Mouse (Mus musculus) adrenal gland, postnatal 14 days (tissue): ENCODE data around the gene Atf7ip. TPM values are rescaled to one million over a fixed set of nuclear protein-coding genes. Genes with fewer than 3 reads are reported as not detected.

ENCODE experiments used
- DNase-seq: peaks from one replicate; pipeline ENCODE4 v3.0.0; 2021; ENCODE audit warnings: mixed read lengths
- total RNA-seq: library from RNA; stranded (reverse); gene quantifications from 2 replicates; pipeline ENCODE4 v1.2.3, GENCODE M21; 2021

Gene Atf7ip
- total RNA-seq, 1 experiment from 2014 or later: 82.0 TPM

DNA sequence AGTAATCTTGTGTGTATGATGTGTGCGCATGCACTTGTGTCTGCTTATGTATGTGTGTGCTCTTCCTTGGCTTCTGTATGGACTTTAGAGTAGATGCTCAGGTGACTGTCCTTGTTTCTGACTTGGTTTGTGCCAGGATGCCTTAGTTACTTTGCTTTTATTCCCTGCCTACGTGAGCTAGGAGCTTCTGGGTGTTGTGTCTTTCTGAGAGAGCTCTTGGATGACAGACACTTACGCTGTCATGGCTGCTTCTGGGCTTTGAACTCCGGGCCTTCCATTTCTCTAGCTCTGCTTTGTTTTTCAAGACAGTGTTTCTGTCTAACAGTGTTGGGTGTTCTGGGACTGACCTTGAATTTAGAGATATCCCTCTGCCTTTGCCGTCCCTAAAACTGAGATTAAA, 16.7 kb downstream of the Atf7ip start:
- DNase-seq: no peak

GRCm38 (mm10) chr6:136524751-136525150, 18.8 kb downstream of the Atf7ip start:
- peak; percentile 65 for DNase-seq

DNA sequence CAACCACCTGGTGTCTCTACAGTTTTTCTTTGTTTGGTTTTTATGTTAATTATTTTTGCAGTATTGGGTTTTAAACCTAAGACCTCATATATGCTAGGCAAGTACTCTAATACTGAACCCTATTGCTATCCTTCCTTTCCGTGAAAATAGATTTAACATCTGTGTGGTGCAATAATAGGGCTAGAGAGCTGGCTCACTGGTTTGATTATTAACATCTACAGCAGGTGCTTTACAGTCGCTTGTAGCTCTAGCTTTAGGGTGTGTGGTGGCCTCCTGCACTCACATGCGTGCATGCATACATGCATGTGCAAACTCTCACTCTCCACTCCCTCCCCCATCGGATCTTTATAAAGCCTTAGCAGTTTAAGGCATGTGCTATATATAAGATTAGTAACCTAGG, 19.6 kb downstream of the Atf7ip start:
- DNase-seq: no peak

DNA sequence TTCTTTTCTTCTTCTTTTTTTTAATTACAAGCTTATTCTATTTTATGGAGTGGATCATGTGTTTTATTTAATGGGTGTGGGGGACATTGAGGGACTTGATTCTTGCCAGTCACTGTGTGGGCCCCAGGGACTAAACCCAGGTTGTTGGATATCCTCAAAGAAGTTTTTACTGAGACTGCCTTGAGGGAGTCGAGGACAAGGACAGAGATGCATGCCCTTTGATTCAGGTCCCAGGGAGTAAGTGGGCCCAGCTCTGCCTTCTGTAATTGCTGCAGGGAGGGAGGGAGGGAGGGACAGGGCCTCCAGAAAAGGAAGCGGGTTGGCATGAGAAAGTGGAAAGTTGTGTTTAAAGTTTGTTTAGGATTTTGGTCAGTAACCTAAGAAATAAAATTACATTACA, 23.2 kb downstream of the Atf7ip start:
- no peak for DNase-seq

DNA sequence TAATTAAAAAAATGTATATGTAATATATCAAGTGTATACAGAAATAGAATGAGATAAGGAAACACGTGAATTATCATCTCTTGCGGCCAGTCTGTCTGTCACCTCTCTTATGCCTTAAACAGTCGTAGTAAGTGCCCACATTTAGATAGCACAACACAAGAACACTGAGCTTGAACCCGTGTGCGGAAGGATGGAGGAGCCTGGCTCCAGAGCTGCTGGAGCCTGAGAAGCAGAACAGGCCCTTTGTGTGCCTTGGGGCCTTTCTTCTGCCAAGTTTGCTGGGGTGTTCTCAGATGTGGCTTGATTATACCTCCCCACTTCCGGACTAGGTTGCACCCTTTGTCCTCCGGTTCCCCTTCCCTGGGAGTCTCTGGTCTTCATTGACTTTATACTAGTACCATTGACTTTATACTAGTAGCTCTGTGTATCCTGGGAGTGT, 25.8 kb downstream of the Atf7ip start:
- peak; percentile 42 for DNase-seq

GRCm38 (mm10) chr6:136532535-136533291, 26.7 kb downstream of the Atf7ip start:
- DNase-seq: peak; percentile 84

DNA sequence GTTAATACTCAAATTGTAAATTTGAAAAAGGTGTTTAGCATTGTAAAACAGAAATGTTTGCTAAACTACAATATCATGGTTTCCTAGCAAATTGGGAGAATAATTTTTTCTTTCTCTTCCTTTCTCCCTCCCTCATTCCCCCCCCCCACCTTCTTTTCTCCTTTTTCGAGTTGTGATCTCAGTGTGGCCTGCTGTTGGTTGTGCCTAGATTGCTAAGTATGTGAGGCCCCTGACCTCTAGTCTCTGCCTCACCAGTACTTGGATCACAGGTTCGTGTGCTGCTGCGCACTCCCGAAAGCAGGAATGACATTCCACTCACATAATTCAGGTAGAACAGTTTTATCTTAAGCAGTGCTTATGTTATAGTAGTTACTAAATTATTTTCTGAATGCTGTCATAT, 27.8 kb downstream of the Atf7ip start:
- DNase-seq: no peak

DNA sequence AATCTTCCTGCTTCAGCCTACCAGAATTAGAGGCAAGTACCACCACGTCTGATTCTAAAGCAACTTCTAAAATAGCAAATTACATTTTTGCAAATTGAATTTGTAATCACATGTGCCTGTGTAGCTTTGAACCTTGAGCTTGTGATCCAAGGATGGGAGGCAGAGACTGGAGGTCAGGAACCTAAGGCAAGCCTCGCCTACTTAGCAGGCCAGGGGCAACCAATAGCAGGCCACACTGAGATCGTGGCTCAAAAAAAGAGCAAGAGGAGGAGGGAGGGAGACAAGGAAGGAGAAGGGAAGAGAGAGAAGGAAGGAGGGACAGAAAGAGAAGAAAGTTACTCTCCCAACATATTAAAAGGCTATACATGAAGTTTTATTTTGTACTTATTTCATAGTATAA, 28.5 kb downstream of the Atf7ip start:
- no peak for DNase-seq

DNA sequence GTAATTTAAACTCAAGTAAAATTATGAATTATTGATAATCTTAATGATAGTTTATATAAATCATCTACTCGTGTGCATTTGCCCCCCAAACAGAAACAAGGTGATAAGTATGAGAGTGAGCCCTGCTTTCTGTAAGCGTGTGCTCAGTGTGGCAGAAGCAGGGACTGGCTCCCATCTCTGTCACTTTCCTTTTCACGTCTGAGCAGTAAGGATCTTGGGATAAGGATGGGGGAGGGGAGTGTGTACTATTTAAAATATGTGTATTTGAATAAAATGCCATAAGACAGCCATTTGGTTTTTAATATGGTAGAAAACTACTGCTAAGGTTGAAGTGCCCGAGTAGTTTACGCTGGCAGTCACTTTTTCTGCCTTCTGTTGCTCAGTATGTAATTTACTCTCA, 29.2 kb downstream of the Atf7ip start:
- no peak for DNase-seq

DNA sequence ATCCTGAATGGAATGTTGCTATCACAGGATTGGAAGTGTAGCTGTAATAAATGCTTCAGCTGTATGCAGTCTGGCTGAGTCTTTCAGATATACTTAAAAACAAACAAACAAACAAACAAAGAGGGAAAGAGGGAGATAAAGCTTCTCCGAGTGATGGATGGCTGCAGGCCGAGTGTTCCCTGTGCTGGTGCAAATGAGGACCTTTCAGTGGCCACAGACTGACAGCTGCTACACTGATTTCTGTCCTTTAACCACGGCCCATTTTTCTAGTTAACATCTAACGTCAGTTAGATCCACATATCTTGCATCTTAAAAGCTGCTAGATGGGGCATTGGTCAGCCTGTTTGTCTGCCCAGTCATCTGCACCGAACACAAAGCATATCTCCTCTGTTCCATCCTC, 30.2 kb downstream of the Atf7ip start:
- no peak for DNase-seq

GRCm38 (mm10) chr6:136541350-136541749, 35.4 kb downstream of the Atf7ip start:
- no peak for DNase-seq

GRCm38 (mm10) chr6:136542105-136542504, 36.1 kb downstream of the Atf7ip start:
- DNase-seq: no peak

DNA sequence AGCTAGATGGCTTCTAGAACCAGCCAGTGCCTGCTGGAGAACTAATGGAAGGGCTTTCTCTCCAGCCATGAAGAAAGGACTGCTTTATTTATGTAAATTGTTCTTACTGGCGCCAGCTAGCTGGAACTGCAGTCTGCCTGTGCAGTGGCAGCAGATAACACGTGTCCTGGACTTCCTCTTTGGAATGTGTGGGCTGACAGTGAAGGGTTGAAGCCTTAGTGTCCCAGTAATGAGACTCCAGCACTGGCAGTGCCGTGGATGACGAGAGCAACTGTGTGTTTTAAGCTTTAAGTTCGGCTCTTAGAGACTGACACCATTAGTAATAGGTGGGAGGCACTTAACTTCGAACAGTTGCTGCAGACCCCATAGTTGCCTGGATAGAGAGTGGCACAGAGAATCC, 37.2 kb downstream of the Atf7ip start:
- peak; percentile 66 for DNase-seq

GRCm38 (mm10) chr6:136545284-136545870, 39.4 kb downstream of the Atf7ip start:
- no peak for DNase-seq

DNA sequence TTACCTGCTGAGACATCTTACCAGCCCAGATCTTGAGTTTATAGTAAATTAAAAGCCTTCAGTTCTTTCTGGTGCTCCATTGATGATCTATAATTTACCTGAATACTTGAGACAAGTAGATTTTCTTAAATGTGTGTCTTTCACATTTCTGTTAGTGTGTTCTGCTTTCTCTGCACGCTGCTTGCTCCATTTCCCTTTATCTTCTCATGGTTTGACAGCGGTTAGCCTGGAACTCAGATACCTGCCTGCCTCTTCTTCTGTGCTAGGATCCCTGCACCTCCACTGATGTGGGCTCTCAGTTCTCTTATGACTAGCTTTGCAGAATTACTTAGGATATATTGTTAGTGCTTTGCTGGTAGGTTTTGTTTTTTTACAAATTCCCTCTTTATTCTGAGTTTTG, 40.3 kb downstream of the Atf7ip start:
- DNase-seq: no peak

- no peak for DNase-seq
These were observed 41.0 kb downstream of the Atf7ip start for GRCm38 (mm10) chr6:136546987-136547386.

- DNase-seq: peak; percentile 65
These were observed 42.2 kb downstream of the Atf7ip start for GRCm38 (mm10) chr6:136548041-136548770.

DNA sequence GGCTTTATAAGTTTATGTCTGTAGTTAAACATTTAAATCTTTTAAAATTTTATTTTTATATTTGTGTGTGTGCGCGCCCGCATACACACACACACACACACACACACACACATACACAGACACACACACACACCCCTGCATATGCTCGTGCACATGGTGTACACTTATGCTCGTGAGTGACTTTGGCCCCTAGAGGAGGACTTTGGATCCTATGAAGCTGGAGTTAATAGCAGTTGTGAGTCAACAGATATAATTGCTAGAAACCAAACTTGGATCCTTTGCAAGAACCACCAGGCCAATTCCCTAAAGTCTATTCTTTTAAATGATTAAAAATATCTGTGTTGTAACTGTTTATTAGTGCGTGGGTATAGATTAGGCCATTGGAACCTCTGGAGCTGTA, 42.8 kb downstream of the Atf7ip start:
- no peak for DNase-seq

GRCm38 (mm10) chr6:136549606-136550005, 43.6 kb downstream of the Atf7ip start:
- no peak for DNase-seq

- no peak for DNase-seq
These were observed 44.8 kb downstream of the Atf7ip start for GRCm38 (mm10) chr6:136550596-136551304.

- no peak for DNase-seq
These were observed 45.7 kb downstream of the Atf7ip start for GRCm38 (mm10) chr6:136551550-136552109.

GRCm38 (mm10) chr6:136553156-136553555, 47.2 kb downstream of the Atf7ip start:
- no peak for DNase-seq
